Mouse (Mus musculus) liver, postnatal 0 days (tissue): ENCODE measurements at regions not wholly inside any gene's neighbourhood (a gene's known extent, or its start where the extent isn't known, plus 50 kb on each side); places are given as distances from the start of the nearest gene placed in this dataset.

Experiments used
- CTCF ChIP-seq: sonication (generic); IDR thresholded peaks from 2 replicates; pipeline ENCODE4 v1.5.1; 2016; ENCODE audit warnings: antibody characterized with exemption, low read depth
- EP300 ChIP-seq: IDR thresholded peaks from 2 replicates; pipeline ENCODE4 v1.6.1; 2016; ENCODE audit warnings: antibody characterized with exemption, low read depth, mild to moderate bottlenecking

DNA sequence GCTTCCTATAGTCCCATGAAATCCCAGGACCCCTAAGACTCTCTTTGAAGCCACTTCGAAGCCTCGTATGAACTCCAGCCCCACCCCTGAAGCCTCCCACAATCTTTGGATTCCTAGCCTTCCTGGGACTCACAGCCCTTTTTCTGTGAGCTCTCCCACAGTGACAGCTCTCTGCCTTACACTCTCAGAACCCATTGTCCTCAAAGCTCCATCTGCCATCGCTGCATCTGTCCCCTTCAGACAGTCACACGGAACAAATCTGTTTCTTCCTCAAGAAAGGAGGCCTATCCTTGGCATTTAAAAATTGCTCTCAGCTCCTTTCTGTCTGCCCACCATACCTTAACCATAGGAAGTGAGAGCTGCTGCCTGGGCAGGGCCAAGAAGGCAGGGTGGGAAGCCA is 122.4 kb upstream of the Fam19a5 start:
- TF ChIP-seq EP300 (no peak), CTCF (no peak)
